Mouse (Mus musculus): ENCODE results near the gene Golga1. TPM values are rescaled to one million over a fixed set of nuclear protein-coding genes. Genes with fewer than 3 reads are reported as not detected.

Gene Golga1
- total RNA-seq, 2 experiments from 2014 or later: 10.1 to 31.5 TPM

GRCm38 (mm10) chr2:39008350-39008851 is 56.9 kb downstream of the Golga1 start:
- ATAC-seq (replicated peaks; ENCODE audit: low FRiP score, poor library complexity, severe bottlenecking): peak; percentile 15

GRCm38 (mm10) chr2:39007865-39008264 is 57.5 kb downstream of the Golga1 start:
- ATAC-seq (replicated peaks; ENCODE audit: low FRiP score, poor library complexity, severe bottlenecking): peak; percentile 80

- ATAC-seq (replicated peaks; ENCODE audit: low FRiP score, poor library complexity, severe bottlenecking): no peak
Observed at GRCm38 (mm10) chr2:39006149-39006730, 59.1 kb downstream of the Golga1 start.

GRCm38 (mm10) chr2:39005574-39006079 is 59.7 kb downstream of the Golga1 start, which contains the start of gene Rpl35:
Gene Rpl35 (minus strand): TSS chr2:39005624.
- peak; percentile 8 for ATAC-seq (replicated peaks; ENCODE audit: low FRiP score, poor library complexity, severe bottlenecking)

GRCm38 (mm10) chr2:39004880-39005435 is 60.4 kb downstream of the Golga1 start, which contains the start of gene Arpc5l:
Gene Arpc5l (plus strand): TSS chr2:39005348.
- peak; percentile 82 for ATAC-seq (replicated peaks; ENCODE audit: low FRiP score, poor library complexity, severe bottlenecking)

GRCm38 (mm10) chr2:39004372-39004771 is 61.0 kb downstream of the Golga1 start:
- ATAC-seq (replicated peaks; ENCODE audit: low FRiP score, poor library complexity, severe bottlenecking): 0 out of 2 replicates have a peak, but pooled peaks have one; percentile 2

- no peak for ATAC-seq (replicated peaks; ENCODE audit: low FRiP score, poor library complexity, severe bottlenecking)
Observed at GRCm38 (mm10) chr2:39003512-39003911, 61.8 kb downstream of the Golga1 start.

GRCm38 (mm10) chr2:39003106-39003505 is 62.2 kb downstream of the Golga1 start:
- no peak for ATAC-seq (replicated peaks; ENCODE audit: low FRiP score, poor library complexity, severe bottlenecking)

GRCm38 (mm10) chr2:39001866-39002265 is 63.5 kb downstream of the Golga1 start:
- no peak for ATAC-seq (replicated peaks; ENCODE audit: low FRiP score, poor library complexity, severe bottlenecking)

GRCm38 (mm10) chr2:39000587-39000919 is 64.8 kb downstream of the Golga1 start:
- ATAC-seq (replicated peaks; ENCODE audit: low FRiP score, poor library complexity, severe bottlenecking): no peak

- ATAC-seq (replicated peaks; ENCODE audit: low FRiP score, poor library complexity, severe bottlenecking): no peak
Observed at GRCm38 (mm10) chr2:38999910-39000586, 65.3 kb downstream of the Golga1 start.

- ATAC-seq (replicated peaks; ENCODE audit: low FRiP score, poor library complexity, severe bottlenecking): no peak
Observed at GRCm38 (mm10) chr2:38999381-38999780, 66.0 kb downstream of the Golga1 start.

GRCm38 (mm10) chr2:38997386-38998374 is 67.7 kb downstream of the Golga1 start, which contains the start of gene Wdr38:
Gene Wdr38 (plus strand): TSS chr2:38997476.
- ATAC-seq (replicated peaks; ENCODE audit: low FRiP score, poor library complexity, severe bottlenecking): peak; percentile 93

- ATAC-seq (replicated peaks; ENCODE audit: low FRiP score, poor library complexity, severe bottlenecking): no peak
Observed at GRCm38 (mm10) chr2:38992452-38992851, 72.9 kb downstream of the Golga1 start.

- no peak for ATAC-seq (replicated peaks; ENCODE audit: low FRiP score, poor library complexity, severe bottlenecking)
Observed at GRCm38 (mm10) chr2:38992004-38992403, 73.3 kb downstream of the Golga1 start.

- ATAC-seq (replicated peaks; ENCODE audit: low FRiP score, poor library complexity, severe bottlenecking): peak; percentile 81
Observed at GRCm38 (mm10) chr2:38988929-38989328, 76.4 kb downstream of the Golga1 start.

- ATAC-seq (replicated peaks; ENCODE audit: low FRiP score, poor library complexity, severe bottlenecking): no peak
Observed at GRCm38 (mm10) chr2:38987803-38988510, 77.4 kb downstream of the Golga1 start.

- 0 out of 2 replicates have a peak, but pooled peaks have one; percentile 26 for ATAC-seq (replicated peaks; ENCODE audit: low FRiP score, poor library complexity, severe bottlenecking)
Observed at GRCm38 (mm10) chr2:38987371-38987770, 78.0 kb downstream of the Golga1 start.

GRCm38 (mm10) chr2:38986580-38986979 is 78.8 kb downstream of the Golga1 start:
- no peak for ATAC-seq (replicated peaks; ENCODE audit: low FRiP score, poor library complexity, severe bottlenecking)
